Mouse (Mus musculus) brain, embryonic 14.5 days (tissue): ENCODE results near the gene Nup50.
A peak's percentile ranks its signal among the peaks of the same experiment; 100 is the strongest.

ENCODE experiments used
- CTCF ChIP-seq: fragments of 200-500 bp; IDR thresholded peaks from 2 replicates; pipeline ENCODE4 v1.5.1; 2012; ENCODE audit warnings: inconsistent platforms, mild to moderate bottlenecking, moderate library complexity, borderline replicate concordance; ENCODE audit not compliant: insufficient read depth, insufficient read length; ENCODE audit errors: extremely low read depth
- POLR2A ChIP-seq: fragments of 200-500 bp; IDR thresholded peaks from 2 replicates; pipeline ENCODE4 v1.6.1; 2012; ENCODE audit warnings: mild to moderate bottlenecking, inconsistent platforms, borderline replicate concordance; ENCODE audit not compliant: poor library complexity, insufficient read depth, insufficient read length, severe bottlenecking; ENCODE audit errors: extremely low read depth

GRCm38 (mm10) chr15:84891658-84892057 is 31.6 kb upstream of the Nup50 start:
- TF ChIP-seq POLR2A, result no peak
- peak; percentile 90 for TF ChIP-seq CTCF
